Mouse (Mus musculus): ENCODE measurements around the gene Vav2.

Vav2 gene

GRCm38 (mm10) chr2:27411688-27412174 lies 15.1 kb downstream of the Vav2 start:
- no peak for DNase-seq (ENCODE audit: low read depth in 2 of 2, low spot score in 2 of 2)

- no peak for DNase-seq (ENCODE audit: low read depth in 2 of 2, low spot score in 2 of 2)
Measured at GRCm38 (mm10) chr2:27410518-27411140, 16.2 kb downstream of the Vav2 start.

GRCm38 (mm10) chr2:27408194-27408593 lies 18.6 kb downstream of the Vav2 start:
- no peak for DNase-seq (ENCODE audit: low read depth in 2 of 2, low spot score in 2 of 2)

GRCm38 (mm10) chr2:27406928-27407327 lies 19.9 kb downstream of the Vav2 start:
- no peak for DNase-seq (ENCODE audit: low read depth in 2 of 2, low spot score in 2 of 2)

- no peak for DNase-seq (ENCODE audit: low read depth in 2 of 2, low spot score in 2 of 2)
Measured at GRCm38 (mm10) chr2:27405094-27405884, 21.5 kb downstream of the Vav2 start.

GRCm38 (mm10) chr2:27404375-27405093 lies 22.3 kb downstream of the Vav2 start:
- no peak for DNase-seq (ENCODE audit: low read depth in 2 of 2, low spot score in 2 of 2)

- no peak for DNase-seq (ENCODE audit: low read depth in 2 of 2, low spot score in 2 of 2)
Measured at GRCm38 (mm10) chr2:27401544-27401943, 25.3 kb downstream of the Vav2 start.

- no peak for DNase-seq (ENCODE audit: low read depth in 2 of 2, low spot score in 2 of 2)
Measured at GRCm38 (mm10) chr2:27400083-27400482, 26.8 kb downstream of the Vav2 start.

GRCm38 (mm10) chr2:27396656-27397440 lies 30.0 kb downstream of the Vav2 start:
- DNase-seq (ENCODE audit: low read depth in 2 of 2, low spot score in 2 of 2), result no peak

- no peak for DNase-seq (ENCODE audit: low read depth in 2 of 2, low spot score in 2 of 2)
Measured at GRCm38 (mm10) chr2:27394158-27394832, 32.5 kb downstream of the Vav2 start.

- no peak for DNase-seq (ENCODE audit: low read depth in 2 of 2, low spot score in 2 of 2)
Measured at GRCm38 (mm10) chr2:27392278-27392677, 34.6 kb downstream of the Vav2 start.

- no peak for DNase-seq (ENCODE audit: low read depth in 2 of 2, low spot score in 2 of 2)
Measured at GRCm38 (mm10) chr2:27390775-27391174, 36.1 kb downstream of the Vav2 start.

GRCm38 (mm10) chr2:27390325-27390724 lies 36.5 kb downstream of the Vav2 start:
- DNase-seq (ENCODE audit: low read depth in 2 of 2, low spot score in 2 of 2), result no peak

- no peak for DNase-seq (ENCODE audit: low read depth in 2 of 2, low spot score in 2 of 2)
Measured at GRCm38 (mm10) chr2:27389272-27390162, 37.3 kb downstream of the Vav2 start.

- no peak for DNase-seq (ENCODE audit: low read depth in 2 of 2, low spot score in 2 of 2)
Measured at GRCm38 (mm10) chr2:27387209-27387608, 39.6 kb downstream of the Vav2 start.

GRCm38 (mm10) chr2:27381698-27382097 lies 45.1 kb downstream of the Vav2 start:
- DNase-seq (ENCODE audit: low read depth in 2 of 2, low spot score in 2 of 2), result no peak

- no peak for DNase-seq (ENCODE audit: low read depth in 2 of 2, low spot score in 2 of 2)
Measured at GRCm38 (mm10) chr2:27381254-27381653, 45.6 kb downstream of the Vav2 start.

GRCm38 (mm10) chr2:27377876-27378275 lies 49.0 kb downstream of the Vav2 start:
- DNase-seq (ENCODE audit: low read depth in 2 of 2, low spot score in 2 of 2), result no peak

GRCm38 (mm10) chr2:27377164-27377563 lies 49.7 kb downstream of the Vav2 start:
- no peak for DNase-seq (ENCODE audit: low read depth in 2 of 2, low spot score in 2 of 2)

GRCm38 (mm10) chr2:27375141-27375540 lies 51.7 kb downstream of the Vav2 start:
- DNase-seq (ENCODE audit: low read depth in 2 of 2, low spot score in 2 of 2), result no peak
